Mouse (Mus musculus) T-helper 1 cell (primary cell): Measurements from ENCODE around the gene Vps13c.

Source experiments
- in situ Hi-C: fragments of 300-600 bp; cut with MboI, MseI; formaldehyde crosslinking; loops from one replicate; pipeline ENCODE4 v1.15.1; 2025; ENCODE audit warnings: high pct_unique_total_duplicates

Vps13c gene

GRCm38 (mm10) chr9:67831359-67832045 is 8.7 kb upstream of the Vps13c start:
- in situ Hi-C loops = loop anchor here (5.0 kb wide), 1 partner anchor 141 kb away; no protein-coding TSS in a partner anchor

GRCm38 (mm10) chr9:67832046-67832605 is 8.1 kb upstream of the Vps13c start, which contains the start of gene C2cd4a:
Gene C2cd4a (minus strand): TSS chr9:67832330.
- in situ Hi-C loops = loop anchor here (5.0 kb wide), 1 partner anchor 140 kb away; no protein-coding TSS in a partner anchor

GRCm38 (mm10) chr9:67834535-67834934 is 5.7 kb upstream of the Vps13c start:
- in situ Hi-C loops = loop anchor here (5.0 kb wide), 1 partner anchor 138 kb away; no protein-coding TSS in a partner anchor

- in situ Hi-C loops = no loop called here
Measured at GRCm38 (mm10) chr9:67837311-67837710, 2.9 kb upstream of the Vps13c start.

GRCm38 (mm10) chr9:67842797-67843196 is 2.6 kb downstream of the Vps13c start:
- in situ Hi-C loops = no loop called here

GRCm38 (mm10) chr9:67845012-67845411 is 4.8 kb downstream of the Vps13c start:
- in situ Hi-C loops = no loop called here

- in situ Hi-C loops = no loop called here
Measured at GRCm38 (mm10) chr9:67845648-67846047, 5.5 kb downstream of the Vps13c start.

- in situ Hi-C loops = no loop called here
Measured at GRCm38 (mm10) chr9:67846089-67846488, 5.9 kb downstream of the Vps13c start.

GRCm38 (mm10) chr9:67847606-67848005 is 7.4 kb downstream of the Vps13c start:
- in situ Hi-C loops = no loop called here

GRCm38 (mm10) chr9:67849397-67849796 is 9.2 kb downstream of the Vps13c start:
- in situ Hi-C loops = no loop called here

GRCm38 (mm10) chr9:67849846-67850245 is 9.7 kb downstream of the Vps13c start:
- in situ Hi-C loops = no loop called here

GRCm38 (mm10) chr9:67851150-67851549 is 11.0 kb downstream of the Vps13c start:
- in situ Hi-C loops = no loop called here

- in situ Hi-C loops = no loop called here
Measured at GRCm38 (mm10) chr9:67860273-67860672, 20.1 kb downstream of the Vps13c start.

- in situ Hi-C loops = no loop called here
Measured at GRCm38 (mm10) chr9:67863332-67863731, 23.1 kb downstream of the Vps13c start.

- in situ Hi-C loops = no loop called here
Measured at GRCm38 (mm10) chr9:67864011-67864410, 23.8 kb downstream of the Vps13c start.

- in situ Hi-C loops = no loop called here
Measured at GRCm38 (mm10) chr9:67865411-67865810, 25.2 kb downstream of the Vps13c start.

GRCm38 (mm10) chr9:67867411-67867810 is 27.2 kb downstream of the Vps13c start:
- in situ Hi-C loops = no loop called here

GRCm38 (mm10) chr9:67869691-67870450 is 29.7 kb downstream of the Vps13c start:
- in situ Hi-C loops = no loop called here

GRCm38 (mm10) chr9:67874522-67875222 is 34.5 kb downstream of the Vps13c start:
- in situ Hi-C loops = no loop called here

GRCm38 (mm10) chr9:67875337-67875736 is 35.1 kb downstream of the Vps13c start:
- in situ Hi-C loops = no loop called here

GRCm38 (mm10) chr9:67877081-67877718 is 37.0 kb downstream of the Vps13c start:
- in situ Hi-C loops = no loop called here
